Mouse (Mus musculus): ENCODE data around the gene Tsc2. TPM values are rescaled to one million over a fixed set of nuclear protein-coding genes. Genes with fewer than 3 reads are reported as not detected.

Tsc2 gene
- 200 and 211 TPM in 2 replicates for polyA plus RNA-seq (2012; rRNA removed)

GRCm38 (mm10) chr17:24632167-24632812 lies at the start of gene Tsc2, which contains the start of gene Nthl1:
Gene Tsc2, minus strand, starts transcription at chr17:24632630.
Gene Nthl1, plus strand, starts transcription at chr17:24632680.

GRCm38 (mm10) chr17:24669545-24670245 lies 37.3 kb upstream of the Tsc2 start, which contains the start of gene Zfp598:
Gene Zfp598, plus strand, starts transcription at chr17:24669687.

GRCm38 (mm10) chr17:24658017-24658758 lies 25.8 kb upstream of the Tsc2 start, which contains the start of gene Npw:
Gene Npw, minus strand, starts transcription at chr17:24658457.

GRCm38 (mm10) chr17:24650070-24650616 lies 17.7 kb upstream of the Tsc2 start, which contains the start of gene Slc9a3r2:
Gene Slc9a3r2, minus strand, starts transcription at chr17:24650327.

GRCm38 (mm10) chr17:24549618-24550415 lies 82.6 kb downstream of the Tsc2 start, which contains the start of gene Pkd1:
Gene Pkd1, plus strand, starts transcription at chr17:24549834.

Other genes with a start within 250 kb of the Tsc2 start
- gene Rnps1, start 218.1 kb downstream of the Tsc2 start, polyA plus RNA-seq (2012; rRNA removed), result 153 and 155 TPM in 2 replicates
- gene Eci1, start 206.0 kb downstream of the Tsc2 start, polyA plus RNA-seq (2012; rRNA removed), result 124 and 139 TPM in 2 replicates
- 7.9 and 13.4 TPM in 2 replicates for gene Dnase1l2, start 189.5 kb downstream of the Tsc2 start, polyA plus RNA-seq (2012; rRNA removed)
- 146 and 150 TPM in 2 replicates for gene E4f1, start 162.3 kb downstream of the Tsc2 start, polyA plus RNA-seq (2012; rRNA removed)
- gene Pgp, start 162.2 kb downstream of the Tsc2 start, polyA plus RNA-seq (2012; rRNA removed), result 123 and 142 TPM in 2 replicates
- 0.92 and 1.0 TPM in 2 replicates for gene Bricd5, start 158.7 kb downstream of the Tsc2 start, polyA plus RNA-seq (2012; rRNA removed)
- gene Mlst8, start 153.6 kb downstream of the Tsc2 start, polyA plus RNA-seq (2012; rRNA removed), result 40.6 and 58.0 TPM in 2 replicates
- 49.0 and 53.5 TPM in 2 replicates for gene Caskin1, start 144.0 kb downstream of the Tsc2 start, polyA plus RNA-seq (2012; rRNA removed)
- 253 and 318 TPM in 2 replicates for gene Traf7, start 104.7 kb downstream of the Tsc2 start, polyA plus RNA-seq (2012; rRNA removed)
- gene Rab26, start 98.4 kb downstream of the Tsc2 start, polyA plus RNA-seq (2012; rRNA removed), result 0.71 and 1.4 TPM in 2 replicates
- 158 and 173 TPM in 2 replicates for gene Pkd1, start 82.8 kb downstream of the Tsc2 start, polyA plus RNA-seq (2012; rRNA removed)
- gene Nthl1, start 50 bp upstream of the Tsc2 start, polyA plus RNA-seq (2012; rRNA removed), result 33.4 and 40.4 TPM in 2 replicates
- gene Slc9a3r2, start 17.7 kb upstream of the Tsc2 start, polyA plus RNA-seq (2012; rRNA removed), result 154 and 188 TPM in 2 replicates
- 0.40 and 0.53 TPM in 2 replicates for gene Npw, start 25.8 kb upstream of the Tsc2 start, polyA plus RNA-seq (2012; rRNA removed)
- gene Zfp598, start 37.1 kb upstream of the Tsc2 start, polyA plus RNA-seq (2012; rRNA removed), result 118 and 131 TPM in 2 replicates
- gene Syngr3, start 57.3 kb upstream of the Tsc2 start, polyA plus RNA-seq (2012; rRNA removed), result 1.6 and 1.7 TPM in 2 replicates
- gene Gfer, start 63.5 kb upstream of the Tsc2 start, polyA plus RNA-seq (2012; rRNA removed), result 40.5 and 66.7 TPM in 2 replicates
- 19.1 and 19.6 TPM in 2 replicates for gene Noxo1, start 63.6 kb upstream of the Tsc2 start, polyA plus RNA-seq (2012; rRNA removed)
- 105 and 112 TPM in 2 replicates for gene Tbl3, start 75.0 kb upstream of the Tsc2 start, polyA plus RNA-seq (2012; rRNA removed)
- gene Rnf151, start 85.4 kb upstream of the Tsc2 start, polyA plus RNA-seq (2012; rRNA removed), result 0.34 and 1.4 TPM in 2 replicates
- gene Rps2, start 85.5 kb upstream of the Tsc2 start, polyA plus RNA-seq (2012; rRNA removed), result 4,445 and 4,526 TPM in 2 replicates
- 198 and 335 TPM in 2 replicates for gene Ndufb10, start 91.8 kb upstream of the Tsc2 start, polyA plus RNA-seq (2012; rRNA removed)
- not detected in 2 replicates for gene Rpl3l, start 95.2 kb upstream of the Tsc2 start, polyA plus RNA-seq (2012; rRNA removed)
- 42.7 and 55.4 TPM in 2 replicates for gene Msrb1, start 104.0 kb upstream of the Tsc2 start, polyA plus RNA-seq (2012; rRNA removed)
- 8.5 and 15.0 TPM in 2 replicates for gene Hs3st6, start 120.4 kb upstream of the Tsc2 start, polyA plus RNA-seq (2012; rRNA removed)
- not detected in 2 replicates for gene Meiob, start 171.7 kb upstream of the Tsc2 start, polyA plus RNA-seq (2012; rRNA removed)
- gene Hagh, start 207.5 kb upstream of the Tsc2 start, polyA plus RNA-seq (2012; rRNA removed), result 105 and 136 TPM in 2 replicates
- gene Fahd1, start 217.7 kb upstream of the Tsc2 start, polyA plus RNA-seq (2012; rRNA removed), result 16.7 and 17.3 TPM in 2 replicates
- 10.1 and 12.4 TPM in 2 replicates for gene Igfals, start 233.4 kb upstream of the Tsc2 start, polyA plus RNA-seq (2012; rRNA removed)

Measured in ovary, adult 2 months (tissue).